Mouse (Mus musculus) layer of hippocampus, postnatal 25 days (tissue): ENCODE data around the gene Gm6096. TPM values are rescaled to one million over a fixed set of nuclear protein-coding genes. Genes with fewer than 3 reads are reported as not detected.

ENCODE experiments used
- DNase-seq, 2 experiments: peaks; one replicate each; pipeline ENCODE4 v3.0.0; 2022; ENCODE audit warnings: mixed read lengths in 2 of 2, low spot score in 1 of 2; ENCODE audit errors: extremely low spot score in 1 of 2
- total RNA-seq, 2 experiments: library from RNA; stranded (reverse); gene quantifications; 2 replicates each; pipeline ENCODE4 v1.2.3; 2021

Gm6096 gene
- total RNA-seq, 2 experiments from 2014 or later: not detected

DNA sequence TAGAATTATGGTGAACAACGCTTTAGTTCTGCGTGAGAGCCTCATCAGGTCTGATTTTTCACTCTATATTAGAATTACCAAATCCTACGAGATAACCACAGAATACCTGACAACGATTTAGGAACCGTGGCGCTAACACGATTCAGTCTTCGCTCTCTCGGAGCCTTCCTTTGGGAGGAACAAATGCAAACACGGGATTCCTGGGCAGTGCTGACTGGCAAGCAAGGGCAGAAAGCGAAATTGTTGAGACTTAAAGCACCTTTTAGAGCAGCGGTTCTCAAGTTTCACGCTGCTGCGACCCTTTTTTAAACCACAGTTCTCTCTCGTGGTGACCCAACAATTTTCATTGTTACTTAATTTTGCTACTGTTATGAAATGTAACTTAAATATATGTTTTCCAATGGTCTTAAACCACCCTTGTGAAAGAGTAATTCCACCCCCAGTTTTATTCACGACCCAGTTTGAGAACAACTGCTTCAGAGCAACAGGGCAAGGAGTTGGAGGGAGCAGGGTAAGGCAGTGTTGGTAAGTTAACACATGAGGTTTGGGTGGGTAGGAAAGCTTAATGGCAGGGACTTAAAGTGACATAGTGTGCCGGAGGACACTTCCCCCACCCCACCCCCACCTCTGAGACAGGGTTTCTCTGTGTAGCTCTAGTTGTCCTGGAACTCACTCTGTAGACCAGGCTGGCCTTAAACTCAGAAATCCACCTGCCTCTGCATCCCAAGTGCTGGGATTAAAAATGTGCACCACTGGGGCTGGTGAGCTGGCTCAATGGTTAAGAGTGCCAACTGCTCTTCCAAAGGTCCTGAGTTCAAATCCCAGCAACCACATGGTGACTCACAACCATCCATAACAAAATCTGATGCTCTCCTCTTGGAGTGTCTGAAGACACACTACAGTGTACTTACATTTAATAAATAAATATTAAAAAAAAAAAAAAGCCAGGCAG lies 16.0 kb upstream of the Gm6096 start:
- DNase-seq: no peak

DNA sequence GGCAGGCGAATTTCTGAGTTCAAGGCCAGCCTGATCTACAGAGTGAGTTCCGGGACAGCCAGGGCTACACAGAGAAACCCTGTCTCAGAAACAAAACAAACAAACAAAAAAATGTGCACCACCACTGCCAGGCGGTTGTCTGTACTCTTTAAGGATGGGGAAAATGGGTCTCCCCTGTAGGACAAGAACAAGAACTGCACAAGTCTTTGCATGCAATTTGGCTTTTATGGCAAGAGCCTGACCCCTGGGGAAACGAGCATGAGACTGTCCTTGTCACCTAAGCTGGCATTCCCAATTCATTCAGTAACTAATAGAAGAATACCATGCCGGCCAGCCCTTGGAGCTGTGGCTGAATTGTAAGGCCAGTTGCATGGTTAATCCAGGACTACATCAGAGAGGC lies 15.2 kb upstream of the Gm6096 start:
- no peak for DNase-seq

DNA sequence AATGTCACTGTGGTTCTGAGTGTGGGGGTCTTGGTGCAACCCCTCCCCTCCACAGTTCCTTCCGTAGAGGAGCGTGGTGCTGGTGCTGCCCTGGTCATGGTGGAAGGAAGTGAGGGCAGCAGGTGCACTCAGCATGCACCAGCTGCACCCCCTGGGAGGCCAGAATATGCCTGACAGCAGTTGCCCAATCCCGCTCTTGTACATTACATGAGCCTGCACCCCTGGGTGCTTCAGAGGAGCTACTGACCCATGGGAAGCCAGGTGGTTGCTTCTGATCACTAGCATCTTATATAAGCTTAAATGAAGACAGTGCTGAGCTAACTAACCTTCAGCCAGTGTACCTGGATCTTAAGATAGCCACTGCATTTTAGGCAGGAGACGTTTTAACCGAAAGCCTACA lies 12.8 kb upstream of the Gm6096 start:
- DNase-seq: no peak

DNA sequence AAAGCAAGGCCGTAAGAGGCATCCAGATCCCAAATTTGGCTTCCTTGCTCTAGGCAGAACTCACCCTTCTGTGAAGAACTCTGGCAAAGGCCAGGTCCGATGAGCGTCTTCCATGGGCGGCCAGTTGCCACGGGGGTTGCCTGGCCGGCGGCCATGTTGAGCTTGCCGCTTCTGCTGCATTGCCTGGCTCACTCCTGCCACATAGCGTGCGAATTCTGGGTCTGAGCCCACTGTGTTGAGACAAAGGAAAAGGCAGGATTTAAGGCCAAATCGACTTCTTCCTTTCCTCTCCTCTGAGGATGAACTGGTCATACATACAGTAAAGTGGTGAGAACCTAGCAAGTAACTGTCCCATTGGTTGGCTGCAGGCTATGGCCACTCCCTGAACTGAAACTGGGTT lies 8.7 kb upstream of the Gm6096 start:
- DNase-seq: peak in 1 of 2 experiments; percentile 48

DNA sequence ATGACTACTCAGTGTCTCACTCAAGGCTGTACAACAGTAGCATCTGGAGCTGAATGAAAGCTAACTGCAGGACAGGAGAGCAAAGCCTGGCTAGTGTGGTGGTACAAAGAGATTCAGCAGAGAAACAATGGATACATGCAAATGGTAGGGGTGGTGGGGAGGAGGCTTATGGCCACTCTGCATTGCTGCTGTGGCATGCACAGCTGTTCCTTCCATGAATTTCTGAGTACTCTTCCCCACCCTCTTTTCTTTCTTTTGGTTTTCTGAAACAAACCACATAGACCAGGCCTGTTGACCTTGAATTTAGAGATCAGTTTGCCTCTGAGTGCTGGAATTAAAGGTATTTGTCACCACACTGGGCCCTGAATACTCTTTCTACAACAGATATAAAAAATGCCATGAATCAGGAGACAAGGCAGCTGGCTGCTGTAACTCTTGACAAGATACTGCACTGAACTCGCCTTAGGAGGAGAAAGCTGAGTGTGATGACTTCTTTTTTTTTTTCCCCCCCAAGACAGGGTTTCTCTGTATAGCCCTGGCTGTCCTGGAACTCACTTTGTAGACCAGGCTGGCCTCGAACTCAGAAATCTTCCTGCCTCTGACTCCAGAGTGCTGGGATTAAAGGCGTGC lies 3.9 kb upstream of the Gm6096 start:
- DNase-seq: no peak

DNA sequence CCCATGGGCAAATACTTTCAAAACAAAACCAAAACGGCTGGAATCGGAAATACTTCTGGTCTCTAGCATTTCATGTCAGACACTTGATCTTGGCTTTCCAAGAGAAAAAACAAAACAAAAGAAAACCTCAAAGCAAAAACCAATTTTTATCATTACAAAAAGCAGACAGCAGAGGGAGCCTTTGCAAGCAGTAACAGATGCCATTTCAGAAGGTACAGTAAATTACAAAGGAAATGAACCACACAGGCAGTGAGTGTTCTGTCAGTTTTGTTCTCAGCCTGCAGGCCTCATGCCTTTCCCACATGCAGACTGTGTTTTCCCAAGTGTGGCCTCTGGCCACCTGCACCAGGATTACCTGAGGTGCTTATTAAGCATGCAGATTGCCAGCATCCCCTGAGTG lies 1.2 kb downstream of the Gm6096 start:
- no peak for DNase-seq

DNA sequence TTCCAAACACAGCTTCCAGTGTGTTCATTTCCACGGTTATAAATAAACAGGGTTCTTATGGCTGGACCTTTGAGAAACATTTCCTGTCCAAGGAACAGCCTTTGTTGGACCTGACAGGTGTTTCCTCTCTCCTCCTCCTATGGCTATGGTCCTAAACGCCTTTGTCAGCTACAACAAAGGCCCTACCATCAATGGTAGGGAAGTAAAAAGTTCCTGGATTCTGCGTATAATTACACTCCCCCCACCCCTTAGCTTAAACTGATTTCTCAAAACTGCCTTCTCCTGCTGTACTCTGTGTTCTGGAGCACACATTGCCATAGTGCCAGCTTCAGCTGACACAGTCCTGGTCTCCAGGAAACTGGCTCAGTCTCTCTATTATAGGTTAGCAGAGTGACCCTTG lies 4.3 kb downstream of the Gm6096 start:
- no peak for DNase-seq

DNA sequence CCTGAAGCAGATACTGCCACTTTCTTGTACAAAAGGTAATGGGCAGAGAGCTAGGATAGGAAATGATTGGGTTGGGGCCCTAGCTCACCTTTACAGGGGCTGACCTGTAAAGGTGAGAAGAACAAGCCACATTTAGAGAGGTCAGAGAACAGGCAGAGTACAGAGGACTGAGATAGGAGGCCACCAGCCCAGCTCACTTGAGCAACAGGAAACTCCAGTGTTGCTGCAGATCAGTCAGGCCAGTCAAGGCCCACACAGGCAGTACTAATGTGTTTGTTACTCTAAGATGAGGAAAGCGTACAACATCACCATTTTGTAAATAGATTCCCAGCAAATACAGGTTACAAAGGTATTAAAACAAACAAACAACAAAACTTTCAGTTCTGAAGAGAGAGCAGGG lies 5.1 kb downstream of the Gm6096 start:
- no peak for DNase-seq

DNA sequence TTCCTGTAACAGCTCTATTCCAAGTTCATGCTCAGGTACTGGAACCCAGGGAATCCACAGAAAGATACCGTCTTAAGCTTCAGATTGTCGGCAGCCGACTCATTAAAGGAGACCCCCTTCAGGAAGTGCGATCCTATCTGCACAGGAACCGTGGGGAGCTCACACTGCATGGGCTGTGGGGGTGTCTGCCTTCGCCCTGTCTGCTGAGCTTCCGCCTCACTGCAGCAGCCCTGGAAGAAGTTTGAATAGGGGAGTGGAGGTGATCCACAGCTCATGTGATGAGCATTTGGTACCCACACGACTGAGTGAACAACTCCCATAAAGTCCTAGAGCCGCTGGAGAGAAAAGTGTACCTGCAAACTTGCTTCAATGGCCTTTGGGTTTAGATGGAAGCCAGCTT lies 6.4 kb downstream of the Gm6096 start:
- DNase-seq: no peak

DNA sequence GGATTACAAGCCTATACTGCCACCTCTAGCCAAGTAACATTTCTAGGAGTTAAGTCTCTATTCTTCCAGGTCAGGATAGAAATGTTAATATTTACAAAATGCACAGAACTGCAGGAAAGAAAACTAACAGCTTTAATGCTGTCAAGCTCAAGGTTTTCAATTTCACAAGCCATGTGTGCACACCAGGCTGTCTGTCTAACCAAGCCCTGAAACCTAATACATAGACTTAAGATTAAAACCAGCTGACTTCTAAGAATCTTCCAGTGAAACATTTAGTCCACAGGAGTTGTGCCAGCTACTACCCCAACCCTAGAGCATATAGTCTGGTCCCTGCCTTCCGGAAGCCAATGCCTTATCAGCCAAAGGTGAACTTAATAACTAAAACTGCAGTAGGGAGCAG lies 7.6 kb downstream of the Gm6096 start:
- DNase-seq: no peak

DNA sequence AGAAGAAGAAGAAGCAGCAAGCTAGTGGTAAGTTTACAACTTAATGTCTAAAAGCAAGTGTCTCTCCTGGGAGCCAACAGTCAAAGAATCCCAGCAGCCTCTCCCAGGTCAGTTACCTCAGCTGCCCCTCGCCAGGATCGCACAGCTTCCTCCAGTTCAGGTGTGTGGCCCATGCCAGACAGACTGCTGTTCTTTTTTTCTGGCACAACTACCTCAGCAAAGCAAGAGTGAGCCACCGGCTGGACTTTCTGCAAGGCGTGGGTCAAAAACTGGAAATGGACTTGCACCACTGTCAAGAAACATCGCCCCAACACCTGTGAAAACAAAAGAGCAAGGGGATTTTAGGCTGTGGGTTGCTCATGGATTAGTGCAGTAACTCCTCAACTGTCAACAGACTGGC lies 12.6 kb downstream of the Gm6096 start:
- no peak for DNase-seq

DNA sequence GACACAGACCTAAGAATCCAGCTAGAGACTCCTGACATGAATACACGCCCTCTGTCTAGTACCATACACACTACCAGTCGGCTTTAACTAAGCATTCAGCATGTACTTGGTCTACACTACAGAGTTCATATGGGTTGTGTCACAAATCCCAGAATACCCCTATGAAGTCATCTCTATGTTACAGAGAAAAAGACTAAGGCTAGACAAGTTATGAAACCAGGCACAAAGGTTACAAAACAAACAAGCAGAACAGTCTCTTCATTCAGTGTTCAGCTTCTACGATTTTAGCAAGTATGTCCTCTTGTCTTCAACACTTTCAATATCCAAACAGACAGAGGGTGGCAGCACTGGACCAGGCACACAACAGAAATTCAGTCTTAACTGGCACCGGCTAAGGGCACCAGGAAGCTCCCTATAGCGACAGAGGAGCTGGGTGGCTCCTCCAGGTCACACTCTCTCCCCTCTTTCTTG lies 15.1 kb downstream of the Gm6096 start:
- peak in 1 of 2 experiments; percentile 64 for DNase-seq

DNA sequence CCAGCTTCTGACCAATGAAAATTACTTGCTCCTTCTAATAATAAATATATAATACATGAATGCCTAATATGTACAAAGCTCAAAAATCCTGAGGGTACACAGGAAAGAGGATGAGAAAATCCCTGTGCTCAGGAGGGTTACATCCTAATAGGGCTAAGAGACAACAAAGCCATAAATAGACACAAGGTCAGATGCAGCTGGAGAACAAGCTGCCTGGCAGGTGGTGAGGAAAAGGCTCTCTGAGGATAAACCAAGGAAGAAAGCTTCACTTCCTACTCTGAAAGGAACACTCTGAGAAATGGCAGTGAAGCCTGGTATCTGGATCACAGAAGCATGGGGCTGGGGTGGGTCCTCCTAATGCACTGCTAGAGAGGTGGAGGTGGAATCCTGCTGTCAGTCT lies 15.6 kb downstream of the Gm6096 start:
- DNase-seq: no peak

DNA sequence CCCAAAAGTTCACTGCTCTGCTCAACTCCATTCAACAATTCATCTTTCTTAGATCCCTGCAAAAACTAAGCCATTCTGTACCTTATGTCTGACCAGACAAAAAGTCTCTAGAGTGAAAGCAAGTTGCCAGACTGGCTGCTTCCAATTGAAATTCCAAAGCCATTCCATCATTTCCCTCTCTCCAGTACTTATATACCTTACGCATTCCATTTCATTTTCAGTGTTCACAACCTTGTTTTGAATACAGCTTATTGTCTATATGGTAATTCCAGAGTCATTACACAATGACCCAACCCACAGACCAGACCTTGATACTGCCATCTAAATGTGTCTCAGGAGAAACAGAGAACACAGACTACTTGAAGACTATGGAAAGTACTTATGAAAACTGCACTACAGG lies 17.6 kb downstream of the Gm6096 start:
- no peak for DNase-seq

DNA sequence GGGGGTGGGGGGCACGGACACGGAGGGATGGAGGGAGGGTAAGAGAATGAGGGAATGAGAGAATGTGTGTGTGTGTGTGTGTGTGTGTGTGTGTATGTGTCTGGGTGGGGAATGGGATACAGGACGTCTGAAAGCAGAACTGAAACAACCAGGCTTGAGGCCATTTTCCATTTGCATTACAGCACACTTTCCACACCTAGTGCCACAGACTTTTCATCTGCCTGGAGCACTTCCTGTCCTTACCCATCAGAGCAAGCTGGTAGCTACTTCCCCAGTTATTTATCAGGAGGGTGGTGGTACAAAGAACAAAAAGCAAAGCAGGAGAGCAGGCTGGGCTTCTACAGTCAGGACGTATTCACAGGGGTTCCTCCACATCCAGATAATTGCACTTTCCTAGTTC lies 21.6 kb downstream of the Gm6096 start:
- no peak for DNase-seq

DNA sequence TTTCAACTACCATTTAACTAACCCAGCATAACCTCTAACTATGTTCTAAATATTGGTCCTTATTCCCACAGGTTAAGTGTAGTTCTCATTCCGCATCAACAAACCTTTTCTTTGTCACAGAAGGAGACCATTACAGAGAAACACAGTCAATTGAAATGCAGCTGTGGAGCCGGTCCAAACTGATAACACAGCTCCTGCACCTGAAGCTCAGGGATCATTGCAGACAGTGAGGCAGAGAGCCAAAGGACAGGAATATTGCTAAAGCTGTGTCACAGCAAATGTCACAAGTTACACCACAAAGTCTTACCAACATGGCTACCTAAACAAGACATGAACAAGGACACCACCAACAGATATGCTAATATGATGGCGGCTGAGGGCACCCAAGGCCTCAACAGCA lies 25.2 kb downstream of the Gm6096 start:
- DNase-seq: no peak

DNA sequence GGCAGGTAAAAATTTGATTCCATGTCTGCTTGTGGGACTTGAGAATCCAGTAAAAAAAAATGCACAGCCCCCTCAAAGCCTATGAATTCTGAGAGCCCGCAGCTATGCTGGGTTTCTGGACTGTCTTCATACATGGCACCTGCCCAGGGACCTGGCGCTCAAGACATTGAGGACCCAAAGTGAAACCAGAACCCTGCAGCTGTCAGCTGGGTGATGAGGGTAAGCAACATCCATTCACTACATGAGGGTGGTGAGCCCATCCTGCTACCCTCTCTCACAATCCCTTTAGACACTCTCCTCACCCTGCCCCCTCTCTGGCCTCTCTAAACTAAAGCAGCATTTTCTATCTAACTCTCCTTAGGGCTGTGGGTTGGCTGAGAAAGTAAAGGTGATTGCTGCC lies 26.8 kb downstream of the Gm6096 start:
- DNase-seq: no peak

DNA sequence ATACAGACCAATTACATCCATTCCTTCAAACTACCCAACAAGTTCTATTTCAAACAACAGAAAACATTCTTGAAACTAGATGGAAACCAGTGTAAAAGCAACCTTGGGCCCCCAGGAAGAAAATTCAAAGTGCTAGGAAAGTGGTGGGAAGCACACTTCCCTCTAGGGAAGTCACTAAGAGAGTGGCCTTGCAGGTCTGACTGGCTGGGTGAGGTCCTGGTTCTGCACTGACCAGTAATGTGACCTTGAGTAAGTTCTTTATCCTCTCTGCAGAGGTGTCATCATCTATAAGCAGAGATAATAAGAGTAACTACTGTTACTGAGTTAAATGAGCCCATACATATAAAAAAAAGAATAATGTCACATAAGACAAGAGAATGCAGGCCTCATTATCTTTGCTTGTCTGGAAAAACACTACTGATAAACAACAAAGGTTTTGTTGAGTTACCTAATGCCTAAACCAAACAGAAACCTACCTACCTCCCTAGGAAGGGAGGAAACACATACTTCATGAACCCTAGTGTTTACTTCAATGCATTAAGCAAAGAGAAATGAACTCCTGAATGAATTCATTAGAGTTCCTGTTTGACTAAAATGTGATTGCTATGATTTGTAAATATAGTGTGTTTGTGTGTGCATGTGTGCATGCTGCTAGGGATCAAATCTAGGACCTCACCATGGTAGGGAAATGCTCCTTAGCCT lies 39.8 kb downstream of the Gm6096 start:
- DNase-seq: no peak

DNA sequence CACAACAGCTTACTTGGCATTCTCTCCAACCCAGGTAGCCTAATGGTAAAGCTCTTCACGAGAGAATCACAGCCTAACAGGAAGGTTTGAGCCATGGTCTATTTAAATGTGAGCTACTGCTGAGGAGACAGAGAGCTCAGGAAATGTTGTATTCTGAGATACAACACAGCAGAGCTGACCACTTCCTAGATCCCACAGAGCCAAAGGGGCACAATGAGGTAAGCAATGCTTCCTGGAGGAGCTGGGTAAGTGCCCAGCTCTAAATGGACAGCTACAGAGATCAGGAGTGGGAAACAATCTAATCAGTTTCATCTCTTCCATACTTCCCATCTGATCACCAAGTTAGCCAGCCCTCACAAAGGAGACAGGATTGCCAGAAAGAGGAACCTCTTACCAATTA lies 40.4 kb downstream of the Gm6096 start:
- DNase-seq: no peak

DNA sequence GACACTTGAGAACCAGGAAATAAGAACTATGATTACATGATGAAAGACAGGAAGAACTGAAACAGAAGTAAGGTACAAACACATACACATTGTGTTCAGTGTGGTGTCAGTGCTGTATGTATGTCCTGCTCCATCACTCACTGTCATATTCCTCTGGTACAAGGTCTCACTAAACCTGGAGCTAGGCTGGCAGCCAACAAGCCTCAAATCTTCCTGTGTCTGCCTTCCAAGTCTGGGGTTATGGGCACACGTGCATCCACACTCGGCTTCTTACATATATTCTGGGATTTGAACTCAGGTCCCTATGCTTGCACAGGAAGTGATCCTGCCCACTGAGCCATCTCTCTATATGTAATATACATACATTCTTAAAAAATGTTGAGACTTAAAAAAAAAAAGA lies 41.8 kb downstream of the Gm6096 start:
- DNase-seq: no peak

DNA sequence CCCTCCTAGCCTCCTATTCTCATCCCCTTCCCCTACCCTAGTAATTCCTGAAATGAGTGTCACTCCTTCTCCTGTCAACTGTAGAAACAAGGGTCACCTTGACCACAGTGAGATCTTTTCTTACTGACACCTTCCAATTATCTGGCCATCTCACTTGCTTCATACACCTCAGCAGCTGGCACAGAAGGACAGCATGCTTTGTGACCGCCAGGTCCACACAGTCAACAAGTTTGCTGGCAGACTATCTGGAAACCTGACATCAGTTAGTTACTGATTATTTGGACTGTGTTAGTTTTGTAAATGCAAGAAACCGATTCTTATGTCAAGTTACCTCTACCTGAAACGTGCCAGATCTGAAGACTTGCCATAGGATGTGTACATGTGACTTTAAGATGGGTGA lies 45.3 kb downstream of the Gm6096 start:
- no peak for DNase-seq
